Mouse (Mus musculus) spleen, adult 18-20 months (tissue): ENCODE results near the gene Ctps.

ENCODE experiments used
- DNase-seq, 2 experiments: peaks; one replicate each; pipeline ENCODE4 v3.0.0; 2022; ENCODE audit warnings: mixed read lengths in 2 of 2

Gene Ctps

GRCm38 (mm10) chr4:120570438-120571069, 478 bp upstream of the Ctps start:
- DNase-seq = no peak

- DNase-seq = no peak
These were observed 1.1 kb downstream of the Ctps start for GRCm38 (mm10) chr4:120569025-120569424.

DNA sequence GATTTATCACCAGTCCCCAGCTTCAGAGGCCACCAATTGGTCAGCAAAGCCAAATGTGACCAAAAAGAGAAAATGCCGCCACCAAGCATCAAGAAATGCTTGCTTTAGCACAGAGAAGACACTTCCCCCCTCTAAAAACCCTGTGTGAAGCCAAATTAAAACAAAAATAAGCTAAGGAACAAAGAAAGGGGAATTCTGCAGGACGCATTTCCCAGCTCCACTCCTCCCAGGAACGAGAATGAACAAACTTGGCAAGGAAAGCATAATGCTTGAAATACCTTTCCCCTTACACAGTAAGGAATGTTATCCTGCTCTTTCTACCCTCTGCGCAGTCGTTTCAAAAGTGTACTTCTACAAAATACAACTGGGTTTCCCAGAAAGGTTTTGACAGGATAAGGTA, 2.1 kb downstream of the Ctps start:
- DNase-seq = no peak

DNA sequence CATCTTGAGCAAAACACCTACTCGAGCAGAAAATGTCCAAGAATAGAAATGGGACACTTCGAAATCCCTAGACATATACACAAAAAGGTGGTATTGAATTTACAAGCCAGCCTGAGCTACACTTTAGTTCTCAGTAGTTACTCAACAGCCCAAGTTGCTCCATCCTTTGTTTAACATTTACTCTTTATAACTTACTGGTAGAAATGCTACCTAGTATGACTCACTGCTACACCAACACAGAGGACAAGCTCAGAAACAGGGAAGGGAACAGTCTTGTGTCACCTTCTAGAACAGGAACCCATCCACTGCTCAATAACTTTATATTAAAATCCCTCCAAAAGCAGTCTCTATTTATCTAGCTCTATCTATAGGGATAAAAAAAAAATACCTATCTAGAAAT, 4.3 kb downstream of the Ctps start:
- no peak for DNase-seq

DNA sequence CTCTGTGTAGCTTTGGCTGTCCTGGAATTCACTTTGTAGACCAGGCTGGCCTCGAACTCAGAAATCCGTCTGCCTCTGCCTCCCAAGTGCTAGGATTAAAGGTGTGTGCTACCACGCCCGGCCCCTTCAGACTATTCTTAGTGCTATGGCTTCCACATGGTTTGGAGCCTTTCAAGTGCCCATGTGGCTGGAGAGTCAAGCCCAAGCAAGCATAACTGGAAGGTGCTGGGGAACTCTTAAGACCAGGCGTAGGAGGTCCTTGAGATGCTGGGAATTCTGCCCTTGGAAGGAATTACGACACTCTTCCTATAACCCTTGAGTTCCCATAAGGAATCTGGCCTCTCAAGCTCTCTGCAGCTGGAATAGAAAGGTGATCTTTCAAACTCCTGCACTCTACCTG, 13.5 kb downstream of the Ctps start:
- DNase-seq = no peak

DNA sequence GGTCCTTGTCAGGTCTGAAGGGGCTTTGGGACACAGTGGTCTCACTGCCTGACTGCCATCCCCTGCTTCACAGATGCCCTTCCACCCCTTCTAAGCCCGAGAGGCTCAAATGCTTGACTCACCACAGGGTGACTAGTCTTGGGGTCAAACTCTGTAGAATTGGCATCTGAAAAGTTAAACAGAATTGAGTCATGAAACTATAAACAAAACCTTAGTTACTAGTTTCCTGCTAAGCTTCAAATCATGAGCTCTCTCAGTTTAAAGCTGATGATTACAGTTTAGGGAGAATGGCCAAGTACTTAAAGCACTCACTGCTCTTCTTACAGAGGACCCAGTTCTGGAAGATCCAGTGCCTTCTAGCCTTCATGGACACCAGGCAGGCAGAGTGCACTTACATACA, 25.2 kb downstream of the Ctps start:
- DNase-seq = no peak

GRCm38 (mm10) chr4:120538664-120539063, 31.4 kb downstream of the Ctps start:
- DNase-seq = no peak

DNA sequence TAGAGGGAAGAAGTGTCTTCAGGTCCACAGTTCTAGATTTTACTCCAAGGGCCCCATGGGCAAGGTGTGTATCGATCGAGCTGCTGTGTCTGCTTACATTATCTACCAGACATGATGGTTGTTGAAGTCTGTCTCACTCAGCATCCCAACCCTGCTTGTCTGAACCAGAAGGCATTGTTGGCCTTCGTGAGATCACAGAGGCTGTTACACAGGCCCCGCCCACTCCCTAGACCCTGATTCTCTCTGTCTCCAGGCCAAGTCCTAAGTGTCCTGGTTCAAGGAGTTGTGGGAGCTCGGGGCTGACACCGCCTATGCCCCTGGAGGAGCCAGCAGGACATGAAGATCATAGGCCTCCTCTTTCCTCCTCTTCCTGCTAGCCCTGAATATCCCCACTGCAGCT, 38.1 kb downstream of the Ctps start, which contains the start of gene Slfnl1:
TSS of gene Slfnl1 (plus strand) at position 246 of the 400 bp plus-strand sequence.
- no peak for DNase-seq

GRCm38 (mm10) chr4:120528171-120528570, 41.9 kb downstream of the Ctps start:
- DNase-seq = no peak

DNA sequence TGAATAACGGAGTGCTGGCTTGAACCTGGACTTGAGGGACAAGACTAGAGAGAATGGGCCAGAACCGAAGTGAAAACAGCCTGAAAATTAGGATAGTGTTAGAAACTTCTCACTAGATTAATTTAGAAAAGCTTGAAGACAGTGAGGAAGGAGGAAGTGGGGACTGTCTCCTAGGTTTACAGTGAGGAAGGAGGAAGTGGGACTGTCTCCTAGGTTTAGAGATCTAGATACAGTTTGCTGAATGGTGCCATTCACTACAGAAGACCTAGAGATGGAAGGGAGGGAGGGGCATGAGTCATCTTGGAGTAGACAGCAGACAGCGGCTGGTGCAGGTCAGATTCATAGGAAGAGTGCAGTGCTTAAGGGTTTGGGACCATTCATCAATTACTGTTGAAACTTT, 47.0 kb downstream of the Ctps start:
- DNase-seq = no peak

DNA sequence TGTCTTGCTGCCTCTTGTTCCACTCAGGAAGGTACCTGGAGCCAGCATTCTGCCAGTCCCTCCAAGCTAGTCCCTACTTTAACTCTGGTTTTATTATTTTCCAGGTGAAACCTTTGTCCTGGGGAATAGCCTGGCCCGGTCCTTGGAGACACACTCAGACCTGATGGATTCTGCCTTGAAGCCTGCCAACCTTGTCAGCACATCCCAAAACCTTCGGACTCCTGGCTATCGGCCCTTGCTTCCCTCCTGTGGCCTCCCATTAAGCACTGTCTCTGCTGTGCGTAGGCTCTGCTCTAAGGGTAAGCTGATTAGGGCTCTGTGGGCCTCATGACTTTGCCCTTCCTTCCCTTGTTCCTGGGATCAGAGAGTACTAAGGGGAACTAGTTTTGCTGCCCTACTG, 47.7 kb downstream of the Ctps start:
- DNase-seq = no peak

DNA sequence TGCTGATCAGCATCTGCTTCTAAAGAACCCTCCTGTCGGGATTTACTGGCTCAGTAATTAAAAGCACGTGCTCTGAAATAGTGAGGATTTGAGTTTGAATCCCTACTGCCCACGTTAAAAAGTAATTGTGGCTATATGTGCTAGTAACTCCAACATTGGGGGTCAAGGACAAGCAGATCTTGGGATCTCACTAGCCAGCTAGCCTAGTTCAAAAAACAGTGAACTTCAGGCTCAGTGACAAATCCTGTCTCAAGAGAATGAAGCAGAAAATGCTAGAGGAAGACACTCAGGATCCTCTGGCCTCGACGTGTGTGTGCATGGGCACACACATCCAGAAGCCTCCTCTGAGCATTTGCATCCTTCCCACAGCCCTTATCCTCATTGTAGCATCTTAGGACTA, 48.3 kb downstream of the Ctps start:
- DNase-seq = no peak

- DNase-seq = no peak
These were observed 52.7 kb downstream of the Ctps start for GRCm38 (mm10) chr4:120517335-120517734.

DNA sequence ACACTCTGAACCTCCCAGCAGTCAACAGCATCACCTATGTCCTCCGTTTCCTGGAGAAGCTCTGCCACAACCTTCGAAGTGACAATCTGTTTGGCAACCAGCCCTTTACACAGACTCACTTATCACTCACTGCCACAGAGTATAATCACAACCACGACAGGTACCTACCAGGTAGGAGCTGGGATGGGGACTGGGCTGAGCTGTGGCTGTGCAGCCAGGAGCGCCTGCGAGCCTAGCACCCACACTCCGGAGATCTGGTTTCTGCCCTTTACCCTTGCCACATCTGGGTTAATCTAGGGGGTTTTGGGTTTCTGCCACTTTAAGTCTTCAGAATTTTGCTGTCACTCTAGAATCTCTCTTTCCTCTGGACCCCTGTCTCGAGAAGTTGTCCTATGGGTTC, 53.2 kb downstream of the Ctps start:
- DNase-seq = no peak

GRCm38 (mm10) chr4:120516491-120516890, 53.6 kb downstream of the Ctps start:
- DNase-seq = no peak

DNA sequence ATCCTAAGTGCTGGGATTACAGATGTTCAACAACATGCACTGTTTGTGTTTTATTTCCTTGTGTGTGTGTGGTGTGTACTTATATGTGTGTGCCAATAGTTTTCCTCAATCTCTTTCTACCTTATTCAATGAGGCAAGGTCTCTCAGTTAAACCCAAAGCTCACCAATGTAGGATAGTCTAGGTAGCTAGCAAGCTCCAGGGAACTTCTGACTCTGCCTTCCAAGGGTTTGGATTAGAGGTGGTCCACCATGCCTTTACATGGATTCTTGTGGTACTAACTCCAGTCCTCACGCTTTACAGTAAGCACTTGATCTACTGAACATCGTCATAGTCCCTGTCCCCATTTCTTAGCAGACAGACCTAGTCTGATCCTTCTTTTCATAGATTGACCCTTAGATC, 55.7 kb downstream of the Ctps start:
- no peak for DNase-seq

DNA sequence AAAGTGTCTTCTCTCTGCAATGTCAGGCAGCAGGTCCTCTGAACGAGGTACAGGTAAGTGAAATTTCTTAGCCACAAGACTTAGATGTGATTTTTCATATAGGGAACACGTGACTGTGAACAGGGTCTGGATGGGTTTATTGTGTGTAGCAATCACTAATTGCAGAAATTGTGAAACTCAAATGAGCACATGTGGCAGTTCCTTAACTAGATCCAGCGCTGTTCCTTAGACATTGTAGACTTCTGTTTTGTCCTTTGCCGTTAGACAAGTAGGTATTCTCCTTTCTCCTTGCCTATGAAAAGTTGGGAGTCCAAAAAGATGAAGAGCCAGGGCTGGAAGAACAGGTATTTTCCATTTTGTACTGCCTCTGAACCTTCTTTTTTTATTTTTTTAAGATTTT, 58.9 kb downstream of the Ctps start:
- no peak for DNase-seq

GRCm38 (mm10) chr4:120506955-120507354, 63.1 kb downstream of the Ctps start:
- no peak for DNase-seq
